Comparison of ENCODE assay signal across 20 mouse cellular contexts in genomic region chr5:121922942-121923826, GRCm38 (mm10).
DNase-seq lines count a peak whose midpoint lies in the region; ATAC-seq and TF ChIP-seq lines count a peak whose summit lies in the region.
"Had no signal": no experiment of that assay in that cellular context is flagged by ENCODE, and none has a peak within 500 bp of the region (broad histone marks: within the 10 kb centered on the region; RNA-seq: fewer than 3 reads in every experiment).

No protein-coding gene starts in this region.

- H3K4me1 ChIP-seq in forebrain, embryonic 15.5 days, result peaks cover 63% of the 10 kb centered on the region
- peaks cover 18% of the 10 kb centered on the region for H3K4me1 ChIP-seq in forebrain, postnatal 0 days (ENCODE audit: insufficient read depth)
- peaks cover 19% of the 10 kb centered on the region for H3K4me1 ChIP-seq in midbrain, embryonic 11.5 days (ENCODE audit: control insufficient read depth, insufficient read depth, low read length)
- H3K4me1 ChIP-seq in midbrain, postnatal 0 days (ENCODE audit: insufficient read depth, low read length), result peaks cover 5% of the 10 kb centered on the region; the same call in 1 of the 2 replicates
- peaks cover 5% of the 10 kb centered on the region for H3K4me1 ChIP-seq in cortical plate, adult 2 months (ENCODE audit: control insufficient read depth, insufficient read depth, low read length)

- no peaks in the 10 kb centered on the region for H3K9me3 ChIP-seq in forebrain, embryonic 15.5 days
- no peaks in the 10 kb centered on the region for H3K9me3 ChIP-seq in forebrain, postnatal 0 days (ENCODE audit: low read length)
- H3K9me3 ChIP-seq in midbrain, embryonic 11.5 days (ENCODE audit: control insufficient read depth, low read length), result no peaks in the 10 kb centered on the region
- no peaks in the 10 kb centered on the region for H3K9me3 ChIP-seq in midbrain, postnatal 0 days (ENCODE audit: low read length)
- H3K9me3 ChIP-seq: embryonic facial prominence, embryonic 12.5 days; forebrain, embryonic 13.5 days had no signal

- no peak for DNase-seq in forebrain, postnatal 0 days
- DNase-seq in midbrain, embryonic 11.5 days (ENCODE audit: low spot score, missing footprints), result peak; percentile 41
- DNase-seq in midbrain, postnatal 0 days (ENCODE audit: low spot score), result no peak
- peak; percentile 62 for DNase-seq in telencephalon, adult 2 months (ENCODE audit: low read depth, low spot score)
- DNase-seq in ovary, postnatal 14 days (ENCODE audit: low spot score), result no peak
- DNase-seq: adrenal gland, postnatal 36 days; cerebellum, adult 8-10 months; heart, adult 2 months; heart, postnatal 36 days; kidney, adult 18-20 months; lung, adult 18-20 months; thymus, postnatal 25 days had no signal

- no peaks in the 10 kb centered on the region for H3K27me3 ChIP-seq in forebrain, embryonic 15.5 days
- H3K27me3 ChIP-seq in forebrain, postnatal 0 days (ENCODE audit: insufficient read depth, low read length), result peaks cover 4% of the 10 kb centered on the region; the same call in 1 of the 2 replicates
- peaks cover 5% of the 10 kb centered on the region; the same call in 1 of the 2 replicates for H3K27me3 ChIP-seq in midbrain, embryonic 11.5 days (ENCODE audit: control insufficient read depth, insufficient read depth, low read length)
- no peaks in the 10 kb centered on the region for H3K27me3 ChIP-seq in midbrain, postnatal 0 days (ENCODE audit: insufficient read depth, low read length)

- H3K36me3 ChIP-seq in forebrain, embryonic 15.5 days, result no peaks in the 10 kb centered on the region
- no peaks in the 10 kb centered on the region for H3K36me3 ChIP-seq in forebrain, postnatal 0 days (ENCODE audit: insufficient read depth)
- no peaks in the 10 kb centered on the region for H3K36me3 ChIP-seq in midbrain, embryonic 11.5 days (ENCODE audit: control insufficient read depth, insufficient read depth, low read length)
- peaks cover 3% of the 10 kb centered on the region; the same call in 1 of the 2 replicates for H3K36me3 ChIP-seq in midbrain, postnatal 0 days (ENCODE audit: insufficient read depth, low read length)
- H3K36me3 ChIP-seq: embryonic facial prominence, embryonic 12.5 days had no signal

- TF ChIP-seq POLR2A in cortical plate, adult 2 months (IDR thresholded peaks at IDR 0.05; ENCODE audit: extremely low read depth, insufficient read depth, low read length), result no peak

- no peak for ATAC-seq in forebrain, embryonic 15.5 days (replicated peaks)
- ATAC-seq in forebrain, postnatal 0 days, result no peak
- no peak for ATAC-seq in midbrain, embryonic 11.5 days (ENCODE audit: low FRiP score)
- no peak for ATAC-seq in midbrain, postnatal 0 days (ENCODE audit: low FRiP score)
- ATAC-seq: forebrain, embryonic 13.5 days had no signal

- H3K4me2 ChIP-seq in forebrain, embryonic 15.5 days (replicated peaks), result no peak overlapping the region
- no peak overlapping the region for H3K4me2 ChIP-seq in forebrain, postnatal 0 days (ENCODE audit: low read depth)
- H3K4me2 ChIP-seq in midbrain, embryonic 11.5 days, result no peak overlapping the region
- H3K4me2 ChIP-seq in midbrain, postnatal 0 days (ENCODE audit: low read depth, low read length, poor library complexity, severe bottlenecking), result no peak overlapping the region
- H3K4me2 ChIP-seq: embryonic facial prominence, embryonic 12.5 days; forebrain, embryonic 13.5 days; hindbrain, embryonic 14.5 days; liver, embryonic 11.5 days had no signal

- H3K9ac ChIP-seq in forebrain, embryonic 15.5 days (replicated peaks), result no peak overlapping the region
- no peak overlapping the region for H3K9ac ChIP-seq in forebrain, postnatal 0 days
- no peak overlapping the region for H3K9ac ChIP-seq in midbrain, embryonic 11.5 days (ENCODE audit: low read length)
- H3K9ac ChIP-seq in midbrain, postnatal 0 days (replicated peaks; ENCODE audit: low read length, poor library complexity, severe bottlenecking), result no peak overlapping the region
- H3K9ac ChIP-seq: embryonic facial prominence, embryonic 12.5 days; forebrain, embryonic 13.5 days; hindbrain, embryonic 14.5 days had no signal

- H3K4me3 ChIP-seq in forebrain, embryonic 15.5 days, result no peak overlapping the region
- no peak overlapping the region for H3K4me3 ChIP-seq in forebrain, postnatal 0 days (ENCODE audit: low read depth, low read length)
- H3K4me3 ChIP-seq in midbrain, embryonic 11.5 days (ENCODE audit: low read depth, low read length), result no peak overlapping the region
- no peak overlapping the region for H3K4me3 ChIP-seq in midbrain, postnatal 0 days (ENCODE audit: low read depth, low read length)
- H3K4me3 ChIP-seq in cortical plate, adult 2 months (ENCODE audit: insufficient read depth, low read length), result no peak overlapping the region
- H3K4me3 ChIP-seq: embryonic facial prominence, embryonic 12.5 days; erythroblast, embryonic 14.5 days; forebrain, embryonic 13.5 days; heart, adult 2 months had no signal

- TF ChIP-seq CTCF in forebrain, postnatal 0 days (IDR thresholded peaks at IDR 0.05; ENCODE audit: low read depth), result no peak
- no peak for TF ChIP-seq CTCF in midbrain, postnatal 0 days (IDR thresholded peaks at IDR 0.05)
- TF ChIP-seq CTCF in cortical plate, adult 2 months (IDR thresholded peaks at IDR 0.05; ENCODE audit: extremely low read depth, insufficient read depth, low read length), result no peak

- 80% methylated on average over 17 of the region's 17 CpGs for WGBS in forebrain, embryonic 15.5 days
- 81% methylated on average over 17 of the region's 17 CpGs for WGBS in forebrain, postnatal 0 days
- 84% methylated on average over 17 of the region's 17 CpGs for WGBS in midbrain, embryonic 11.5 days
- WGBS in midbrain, postnatal 0 days, result 85% methylated on average over 17 of the region's 17 CpGs

- H3K27ac ChIP-seq in forebrain, embryonic 15.5 days (replicated peaks), result peak overlapping the region; percentile 57; the same call in 1 of the 2 replicates
- H3K27ac ChIP-seq in forebrain, postnatal 0 days (ENCODE audit: low read depth, low read length), result no peak overlapping the region
- no peak overlapping the region for H3K27ac ChIP-seq in midbrain, embryonic 11.5 days (ENCODE audit: low read depth, low read length)
- no peak overlapping the region for H3K27ac ChIP-seq in midbrain, postnatal 0 days (ENCODE audit: low read depth, low read length)
- H3K27ac ChIP-seq in cortical plate, adult 2 months (ENCODE audit: insufficient read depth, low read length), result peak overlapping the region; percentile 85
- H3K27ac ChIP-seq: embryonic facial prominence, embryonic 12.5 days; heart, adult 2 months; hindbrain, embryonic 14.5 days; kidney, postnatal 0 days had no signal

Comparison
In these comparisons a context has a peak if more than half of its experiments do, and no peak if none do; other contexts are left out.
1. H3K27ac ChIP-seq: peak in forebrain, embryonic 15.5 days (single experiment) and cortical plate, adult 2 months (single experiment); none in forebrain, postnatal 0 days (single experiment), midbrain, embryonic 11.5 days (single experiment) and midbrain, postnatal 0 days (single experiment).
2. DNase-seq: peak in midbrain, embryonic 11.5 days (single experiment) and telencephalon, adult 2 months (single experiment); none in forebrain, postnatal 0 days (single experiment), midbrain, postnatal 0 days (single experiment) and ovary, postnatal 14 days (single experiment).